Mouse (Mus musculus): Measurements from ENCODE around the gene Ssxb1. TPM values are rescaled to one million over a fixed set of nuclear protein-coding genes. Genes with fewer than 3 reads are reported as not detected.
"Not testable (repeated sequence)": the region's sequence is repeated elsewhere in the genome, so short reads cannot be mapped to it uniquely, and the experiment has no call there.

The Ssxb1 gene
- 2.8 and 3.4 TPM in 2 replicates for polyA plus RNA-seq (2012; rRNA removed)

GRCm38 (mm10) chrX:8413005-8413404 is at the start of gene Ssxb1:
Gene Ssxb1, plus strand, starts transcription at chrX:8413305.
- H3K4me1 ChIP-seq (ENCODE audit: control insufficient read depth, insufficient read depth, low read length); H3K27ac ChIP-seq (ENCODE audit: control insufficient read depth, insufficient read depth, low read depth, low read length); H3K4me3 ChIP-seq (ENCODE audit: control insufficient read depth, low read depth, low read length); H3K27me3 ChIP-seq (ENCODE audit: control insufficient read depth, insufficient read depth, low read length); H3K36me3 ChIP-seq (ENCODE audit: control insufficient read depth, insufficient read depth, low read length): not testable (repeated sequence)

- H3K27me3 ChIP-seq (ENCODE audit: control insufficient read depth, insufficient read depth, low read length); H3K4me1 ChIP-seq (ENCODE audit: control insufficient read depth, insufficient read depth, low read length); H3K36me3 ChIP-seq (ENCODE audit: control insufficient read depth, insufficient read depth, low read length); H3K4me3 ChIP-seq (ENCODE audit: control insufficient read depth, low read depth, low read length); H3K27ac ChIP-seq (ENCODE audit: control insufficient read depth, insufficient read depth, low read depth, low read length): not testable (repeated sequence)
Observed at GRCm38 (mm10) chrX:8366678-8367077, 46.4 kb upstream of the Ssxb1 start, which contains the start of gene Ssxb9. Gene Ssxb9, plus strand, starts transcription at chrX:8366978.

GRCm38 (mm10) chrX:8461626-8462025 is 48.5 kb downstream of the Ssxb1 start, which contains the start of gene Ssxb2:
Gene Ssxb2, minus strand, starts transcription at chrX:8461726.
- H3K4me1 ChIP-seq (ENCODE audit: control insufficient read depth, insufficient read depth, low read length); H3K36me3 ChIP-seq (ENCODE audit: control insufficient read depth, insufficient read depth, low read length); H3K27ac ChIP-seq (ENCODE audit: control insufficient read depth, insufficient read depth, low read depth, low read length); H3K27me3 ChIP-seq (ENCODE audit: control insufficient read depth, insufficient read depth, low read length); H3K4me3 ChIP-seq (ENCODE audit: control insufficient read depth, low read depth, low read length): not testable (repeated sequence)

Other genes starting within 250 kb of the Ssxb1 start
- 16.7 and 18.2 TPM in 2 replicates for gene Tbc1d25, start 237.1 kb upstream of the Ssxb1 start, polyA plus RNA-seq (2012; rRNA removed)
- 15.2 and 20.9 TPM in 2 replicates for gene Ebp, start 219.8 kb upstream of the Ssxb1 start, polyA plus RNA-seq (2012; rRNA removed)
- gene Porcn, start 206.8 kb upstream of the Ssxb1 start, polyA plus RNA-seq (2012; rRNA removed), result 14.0 and 20.0 TPM in 2 replicates
- 4.9 and 5.5 TPM in 2 replicates for gene Ftsj1, start 160.9 kb upstream of the Ssxb1 start, polyA plus RNA-seq (2012; rRNA removed)
- 19.9 and 34.6 TPM in 2 replicates for gene Slc38a5, start 142.2 kb upstream of the Ssxb1 start, polyA plus RNA-seq (2012; rRNA removed)
- gene Ssxb10, start 85.9 kb upstream of the Ssxb1 start, polyA plus RNA-seq (2012; rRNA removed), result 0.17 TPM in 1 of 2 replicates, not detected in the other
- gene Ssxb9, start 46.3 kb upstream of the Ssxb1 start, polyA plus RNA-seq (2012; rRNA removed), result not detected in 2 replicates
- 2.4 and 3.1 TPM in 2 replicates for gene Ssxb2, start 48.4 kb downstream of the Ssxb1 start, polyA plus RNA-seq (2012; rRNA removed)
- gene Gm14459, start 111.6 kb downstream of the Ssxb1 start, polyA plus RNA-seq (2012; rRNA removed), result 0.58 and 0.83 TPM in 2 replicates
- gene Ssxb6, start 134.9 kb downstream of the Ssxb1 start, polyA plus RNA-seq (2012; rRNA removed), result 0.88 and 2.6 TPM in 2 replicates
- gene Ssxb3, start 178.5 kb downstream of the Ssxb1 start, polyA plus RNA-seq (2012; rRNA removed), result 0.99 and 1.2 TPM in 2 replicates

Measured in testis, adult 2 months (tissue).